Mouse (Mus musculus): ENCODE measurements at regions not wholly inside any gene's neighbourhood (a gene's known extent, or its start where the extent isn't known, plus 50 kb on each side); places are given as distances from the start of the nearest gene placed in this dataset.

DNA sequence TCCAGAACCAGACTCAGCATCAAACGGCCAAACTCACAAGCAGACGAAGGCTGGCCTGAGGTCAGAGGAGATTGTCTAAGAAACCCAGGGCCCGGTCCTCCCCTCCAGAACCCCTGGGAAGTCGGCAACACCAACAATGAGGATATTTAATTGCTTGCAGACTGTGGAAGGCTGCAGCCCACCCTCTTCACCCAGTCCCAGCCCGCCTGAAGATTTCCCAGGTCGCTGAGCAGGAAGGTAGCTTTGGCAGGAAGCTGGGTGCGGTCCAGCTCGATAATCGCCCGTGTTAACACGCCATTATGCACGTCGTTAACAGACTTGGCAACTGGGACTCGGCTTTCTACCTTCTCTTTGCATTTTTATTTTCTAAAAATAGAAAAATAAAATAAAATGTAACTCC, 165.2 kb upstream of the Usp24 start:
- no peak for TF ChIP-seq EP300 (IDR thresholded peaks at IDR 0.05; ENCODE audit: insufficient read depth, low read depth, low read length)
- no peak for TF ChIP-seq CTCF (IDR thresholded peaks at IDR 0.05)
